Mouse (Mus musculus): ENCODE results near the gene Ust.

DNA sequence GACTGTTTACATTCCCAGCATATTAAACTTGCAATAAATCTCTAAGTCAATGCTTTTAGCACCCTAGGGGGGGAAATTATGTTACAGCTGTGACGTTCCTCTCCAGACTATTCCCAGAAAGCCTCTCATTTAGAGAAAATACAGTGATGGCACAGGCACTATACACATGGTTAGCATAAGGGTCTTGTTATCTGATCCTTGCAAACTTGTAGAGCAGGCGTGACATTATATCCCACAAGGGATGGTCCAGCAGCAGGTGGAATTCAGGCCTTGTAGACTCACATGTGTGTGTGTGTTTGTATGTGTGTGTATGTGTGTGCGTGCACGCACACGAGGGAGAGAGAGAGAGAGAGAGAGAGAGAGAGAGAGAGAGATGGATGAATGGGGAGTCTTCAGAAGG is 57.3 kb downstream of the Ust start:
- TF ChIP-seq POLR2A (IDR thresholded peaks at IDR 0.05; ENCODE audit: insufficient read depth, low read depth, low read length), result no peak
- no peak for TF ChIP-seq CTCF (IDR thresholded peaks at IDR 0.05)

Data from heart, adult 2 months (tissue).